Mouse (Mus musculus): ENCODE results near the gene Phactr4.
A peak's percentile ranks its signal among the peaks of the same experiment; 100 is the strongest.

Gene Phactr4

GRCm38 (mm10) chr4:132329835-132330354 is 92.4 kb downstream of the Phactr4 start:
- Histone ChIP-seq H3K9me3 (ENCODE audit: low read length) (no peaks in the 10 kb centered on the region), H3K4me1 (replicated peaks; ENCODE audit: low read depth, low read length) (peaks cover 31% of the 10 kb centered on the region), H3K4me3 (replicated peaks; ENCODE audit: low read length) (peak overlapping the region; percentile 91), H3K27me3 (ENCODE audit: insufficient read depth, low read length) (no peaks in the 10 kb centered on the region), H3K36me3 (ENCODE audit: insufficient read depth, low read length) (peaks cover 76% of the 10 kb centered on the region)
- no peak for TF ChIP-seq NANOG (IDR thresholded peaks at IDR 0.05; ENCODE audit: borderline replicate concordance, low read length)
- no peak for TF ChIP-seq POU5F1 (IDR thresholded peaks at IDR 0.05; ENCODE audit: borderline replicate concordance, low read length)

- TF ChIP-seq CTCF (conservative IDR thresholded peaks at IDR 0.05; ENCODE audit: low read length) (no peak), POU5F1 (IDR thresholded peaks at IDR 0.05; ENCODE audit: borderline replicate concordance, low read length) (no peak), NANOG (IDR thresholded peaks at IDR 0.05; ENCODE audit: borderline replicate concordance, low read length) (no peak)
- Histone ChIP-seq H3K36me3 (ENCODE audit: insufficient read depth, low read length) (peaks cover 76% of the 10 kb centered on the region), H3K27me3 (ENCODE audit: insufficient read depth, low read length) (no peaks in the 10 kb centered on the region)
Observed at GRCm38 (mm10) chr4:132329115-132329834, 93.0 kb downstream of the Phactr4 start, which contains the start of gene Trnau1ap. TSS of gene Trnau1ap (minus strand) at chr4:132329538.

GRCm38 (mm10) chr4:132328391-132328982 is 93.8 kb downstream of the Phactr4 start:
- TF ChIP-seq NANOG (IDR thresholded peaks at IDR 0.05; ENCODE audit: borderline replicate concordance, low read length) (no peak), POU5F1 (IDR thresholded peaks at IDR 0.05; ENCODE audit: borderline replicate concordance, low read length) (no peak), CTCF (conservative IDR thresholded peaks at IDR 0.05; ENCODE audit: low read length) (no peak)
- H3K4me3 ChIP-seq (replicated peaks; ENCODE audit: low read length): peak overlapping the region; percentile 91
- peaks cover 76% of the 10 kb centered on the region for H3K36me3 ChIP-seq (ENCODE audit: insufficient read depth, low read length)
- no peaks in the 10 kb centered on the region for H3K9me3 ChIP-seq (ENCODE audit: low read length)
- H3K4me1 ChIP-seq (replicated peaks; ENCODE audit: low read depth, low read length): peaks cover 31% of the 10 kb centered on the region
- no peaks in the 10 kb centered on the region for H3K27me3 ChIP-seq (ENCODE audit: insufficient read depth, low read length)

More at GRCm38 (mm10) chr4:132329115-132329834, 93.0 kb downstream of the Phactr4 start, which contains the start of gene Trnau1ap:
- Histone ChIP-seq H3K4me3 (replicated peaks; ENCODE audit: low read length) (peak within 1 kb of the TSS; percentile 91), H3K4me1 (replicated peaks; ENCODE audit: low read depth, low read length) (peaks cover 31% of the 10 kb centered on the region), H3K9me3 (ENCODE audit: low read length) (no peaks in the 10 kb centered on the region)

GRCm38 (mm10) chr4:132326481-132326880 is 95.8 kb downstream of the Phactr4 start:
- no peak for TF ChIP-seq POU5F1 (IDR thresholded peaks at IDR 0.05; ENCODE audit: borderline replicate concordance, low read length)
- no peak for TF ChIP-seq CTCF (conservative IDR thresholded peaks at IDR 0.05; ENCODE audit: low read length)
- no peak for TF ChIP-seq NANOG (IDR thresholded peaks at IDR 0.05; ENCODE audit: borderline replicate concordance, low read length)
- H3K4me3 ChIP-seq (replicated peaks; ENCODE audit: low read length): no peak overlapping the region
- H3K4me1 ChIP-seq (replicated peaks; ENCODE audit: low read depth, low read length): peaks cover 31% of the 10 kb centered on the region
- H3K9me3 ChIP-seq (ENCODE audit: low read length): no peaks in the 10 kb centered on the region
- peaks cover 74% of the 10 kb centered on the region for H3K36me3 ChIP-seq (ENCODE audit: insufficient read depth, low read length)
- no peaks in the 10 kb centered on the region for H3K27me3 ChIP-seq (ENCODE audit: insufficient read depth, low read length)

GRCm38 (mm10) chr4:132315711-132316110 is 106.6 kb downstream of the Phactr4 start:
- peaks cover 61% of the 10 kb centered on the region for H3K4me1 ChIP-seq (replicated peaks; ENCODE audit: low read depth, low read length)
- peaks cover 78% of the 10 kb centered on the region for H3K36me3 ChIP-seq (ENCODE audit: insufficient read depth, low read length)
- no peaks in the 10 kb centered on the region for H3K9me3 ChIP-seq (ENCODE audit: low read length)
- no peaks in the 10 kb centered on the region for H3K27me3 ChIP-seq (ENCODE audit: insufficient read depth, low read length)
- TF ChIP-seq POU5F1 (IDR thresholded peaks at IDR 0.05; ENCODE audit: borderline replicate concordance, low read length): no peak
- peak; percentile 82 for TF ChIP-seq NANOG (IDR thresholded peaks at IDR 0.05; ENCODE audit: borderline replicate concordance, low read length)
- no peak for TF ChIP-seq CTCF (conservative IDR thresholded peaks at IDR 0.05; ENCODE audit: low read length)
- peak overlapping the region; percentile 43 for H3K4me3 ChIP-seq (replicated peaks; ENCODE audit: low read length)

- TF ChIP-seq POU5F1 (IDR thresholded peaks at IDR 0.05; ENCODE audit: borderline replicate concordance, low read length) (no peak), NANOG (IDR thresholded peaks at IDR 0.05; ENCODE audit: borderline replicate concordance, low read length) (no peak), CTCF (conservative IDR thresholded peaks at IDR 0.05; ENCODE audit: low read length) (no peak)
- H3K27me3 ChIP-seq (ENCODE audit: insufficient read depth, low read length): no peaks in the 10 kb centered on the region
- H3K4me3 ChIP-seq (replicated peaks; ENCODE audit: low read length): no peak overlapping the region
- peaks cover 69% of the 10 kb centered on the region for H3K4me1 ChIP-seq (replicated peaks; ENCODE audit: low read depth, low read length)
- H3K36me3 ChIP-seq (ENCODE audit: insufficient read depth, low read length): peaks cover 71% of the 10 kb centered on the region
- H3K9me3 ChIP-seq (ENCODE audit: low read length): no peaks in the 10 kb centered on the region
Observed at GRCm38 (mm10) chr4:132312627-132313026, 109.7 kb downstream of the Phactr4 start.

GRCm38 (mm10) chr4:132311801-132312200 is 110.5 kb downstream of the Phactr4 start:
- TF ChIP-seq CTCF (conservative IDR thresholded peaks at IDR 0.05; ENCODE audit: low read length) (no peak), POU5F1 (IDR thresholded peaks at IDR 0.05; ENCODE audit: borderline replicate concordance, low read length) (no peak), NANOG (IDR thresholded peaks at IDR 0.05; ENCODE audit: borderline replicate concordance, low read length) (no peak)
- H3K36me3 ChIP-seq (ENCODE audit: insufficient read depth, low read length): peaks cover 63% of the 10 kb centered on the region
- no peak overlapping the region for H3K4me3 ChIP-seq (replicated peaks; ENCODE audit: low read length)
- no peaks in the 10 kb centered on the region for H3K27me3 ChIP-seq (ENCODE audit: insufficient read depth, low read length)
- H3K9me3 ChIP-seq (ENCODE audit: low read length): no peaks in the 10 kb centered on the region
- H3K4me1 ChIP-seq (replicated peaks; ENCODE audit: low read depth, low read length): peaks cover 66% of the 10 kb centered on the region

GRCm38 (mm10) chr4:132311209-132311608 is 111.1 kb downstream of the Phactr4 start:
- Histone ChIP-seq H3K36me3 (ENCODE audit: insufficient read depth, low read length) (peaks cover 57% of the 10 kb centered on the region), H3K27me3 (ENCODE audit: insufficient read depth, low read length) (no peaks in the 10 kb centered on the region), H3K4me3 (replicated peaks; ENCODE audit: low read length) (peak overlapping the region; percentile 91), H3K4me1 (replicated peaks; ENCODE audit: low read depth, low read length) (peaks cover 61% of the 10 kb centered on the region), H3K9me3 (ENCODE audit: low read length) (no peaks in the 10 kb centered on the region)
- TF ChIP-seq CTCF (conservative IDR thresholded peaks at IDR 0.05; ENCODE audit: low read length) (no peak), NANOG (IDR thresholded peaks at IDR 0.05; ENCODE audit: borderline replicate concordance, low read length) (no peak), POU5F1 (IDR thresholded peaks at IDR 0.05; ENCODE audit: borderline replicate concordance, low read length) (no peak)
